Mouse (Mus musculus) left cerebral cortex, adult 8-10 months (tissue): ENCODE data around the gene Gtf2a2. TPM values are rescaled to one million over a fixed set of nuclear protein-coding genes. Genes with fewer than 3 reads are reported as not detected.

ENCODE experiments used
- DNase-seq, 2 experiments: peaks; one replicate each; pipeline ENCODE4 v3.0.0; 2022; ENCODE audit warnings: low spot score in 2 of 2
- total RNA-seq, 4 experiments: library from RNA; stranded (reverse); gene quantifications; 2 replicates each; pipeline ENCODE4 v1.2.4; 2022

Gtf2a2 gene
- 10 to 100 TPM; 46.0 to 59.2 (median 52.4) TPM for total RNA-seq

GRCm38 (mm10) chr9:70012408-70012901 is at the start of gene Gtf2a2:
Gtf2a2 (plus strand) TSS chr9:70012550.
- peak; percentile 84 to 89 for DNase-seq

- peak in 1 of 2 experiments; percentile 8 for DNase-seq
Observed at GRCm38 (mm10) chr9:69964370-69964769, 48.0 kb upstream of the Gtf2a2 start.

- no peak for DNase-seq
Observed at GRCm38 (mm10) chr9:69985526-69985925, 26.8 kb upstream of the Gtf2a2 start.

- no peak for DNase-seq
Observed at GRCm38 (mm10) chr9:69986063-69986462, 26.3 kb upstream of the Gtf2a2 start.

GRCm38 (mm10) chr9:69986571-69986970 is 25.8 kb upstream of the Gtf2a2 start:
- no peak for DNase-seq

GRCm38 (mm10) chr9:69987579-69987978 is 24.8 kb upstream of the Gtf2a2 start:
- DNase-seq: peak in 1 of 2 experiments; percentile 47

- no peak for DNase-seq
Observed at GRCm38 (mm10) chr9:69988706-69989302, 23.5 kb upstream of the Gtf2a2 start.

- peak; percentile 86 to 89 for DNase-seq
Observed at GRCm38 (mm10) chr9:69989303-69990121, 22.8 kb upstream of the Gtf2a2 start, which contains the start of gene Bnip2. Bnip2 (plus strand) TSS chr9:69989466.

GRCm38 (mm10) chr9:69990346-69990745 is 22.0 kb upstream of the Gtf2a2 start:
- no peak for DNase-seq

GRCm38 (mm10) chr9:69992841-69993277 is 19.5 kb upstream of the Gtf2a2 start:
- no peak for DNase-seq

- DNase-seq: no peak
Observed at GRCm38 (mm10) chr9:69993479-69993878, 18.9 kb upstream of the Gtf2a2 start.

- DNase-seq: no peak
Observed at GRCm38 (mm10) chr9:69994547-69994946, 17.8 kb upstream of the Gtf2a2 start.

- DNase-seq: no peak
Observed at GRCm38 (mm10) chr9:69999318-69999717, 13.0 kb upstream of the Gtf2a2 start.

- no peak for DNase-seq
Observed at GRCm38 (mm10) chr9:70003516-70003915, 8.8 kb upstream of the Gtf2a2 start.

GRCm38 (mm10) chr9:70006984-70007383 is 5.4 kb upstream of the Gtf2a2 start:
- DNase-seq: no peak

- no peak for DNase-seq
Observed at GRCm38 (mm10) chr9:70007506-70008248, 4.7 kb upstream of the Gtf2a2 start.

GRCm38 (mm10) chr9:70009754-70010304 is 2.5 kb upstream of the Gtf2a2 start:
- DNase-seq: no peak

- no peak for DNase-seq
Observed at GRCm38 (mm10) chr9:70010781-70011473, 1.4 kb upstream of the Gtf2a2 start.

- no peak for DNase-seq
Observed at GRCm38 (mm10) chr9:70011537-70012407, 578 bp upstream of the Gtf2a2 start.

- no peak for DNase-seq
Observed at GRCm38 (mm10) chr9:70015632-70016031, 3.3 kb downstream of the Gtf2a2 start.
